Mouse (Mus musculus): Measurements from ENCODE around the gene Atg9a. TPM values are rescaled to one million over a fixed set of nuclear protein-coding genes. Genes with fewer than 3 reads are reported as not detected.

The Atg9a gene
- polyA plus RNA-seq, 1 experiment from 2014 or later: 26.0 TPM

DNA sequence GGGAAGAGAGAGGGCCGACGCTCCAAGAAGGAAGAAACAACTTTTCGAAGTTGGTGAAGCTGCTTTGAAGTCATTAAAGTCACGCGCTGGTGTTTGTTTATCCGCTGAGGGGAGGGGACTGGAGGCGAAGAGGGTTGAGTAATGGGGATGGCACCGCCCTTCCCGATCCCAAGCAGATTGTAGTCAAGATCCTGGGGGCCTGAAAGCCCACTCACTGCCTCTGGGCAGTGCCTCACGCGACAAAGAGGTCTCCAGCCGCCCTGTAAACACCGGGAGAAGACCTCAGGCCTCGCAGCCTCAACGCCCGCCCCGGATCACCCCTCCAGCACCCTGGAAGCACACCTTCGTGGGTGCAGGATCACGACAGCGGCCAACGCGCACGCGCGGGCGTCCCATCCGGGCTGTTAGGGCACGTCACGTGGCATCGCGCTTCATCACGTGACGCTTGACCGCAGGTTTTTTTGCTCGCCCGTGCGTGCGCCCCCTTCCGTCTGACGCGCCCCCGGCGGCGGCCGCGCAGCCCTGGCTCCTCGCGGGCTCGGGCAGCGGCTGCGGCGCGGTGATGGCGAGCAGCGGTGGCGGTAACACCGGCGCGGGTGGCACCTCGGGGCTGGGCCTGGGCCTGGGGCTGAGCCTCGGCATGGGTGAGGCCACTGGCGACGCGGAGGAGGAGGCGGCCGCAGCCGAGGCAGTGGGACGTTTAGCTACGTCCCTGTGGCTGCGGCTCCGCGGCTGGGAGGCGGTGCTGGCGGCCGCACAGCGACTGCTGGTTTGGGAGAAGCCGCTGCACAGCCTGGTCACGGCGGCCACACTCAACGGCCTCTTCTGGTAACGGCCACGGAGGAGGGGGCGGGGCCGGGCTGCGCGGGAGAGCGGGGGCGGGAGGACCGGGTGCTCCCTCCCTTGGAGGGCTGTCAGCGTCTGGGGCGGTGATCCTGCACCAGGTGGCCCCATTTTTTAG, 49.4 kb downstream of the Atg9a start, which contains the start of the genes Cnppd1 and Retreg2:
Cnppd1 (minus strand) TSS at position 411 of the 961 bp plus-strand sequence.
Retreg2 (plus strand) TSS at position 478 of the 961 bp plus-strand sequence.
- Histone ChIP-seq H3K36me3 (ENCODE audit: control insufficient read depth, insufficient read depth, low read length) (peaks cover 52% of the 10 kb centered on the region), H3K9ac (ENCODE audit: low read depth, low read length) (peak within 1 kb of the TSS; percentile 92), H3K27me3 (ENCODE audit: control insufficient read depth, insufficient read depth, low read length) (no peaks in the 10 kb centered on the region), H3K4me3 (ENCODE audit: low read length) (peak within 1 kb of the TSS; percentile 84), H3K9me3 (ENCODE audit: control insufficient read depth, low read length) (no peaks in the 10 kb centered on the region), H3K27ac (ENCODE audit: low read depth, low read length) (peak within 1 kb of the TSS; percentile 95), H3K4me2 (replicated peaks; ENCODE audit: low read depth, low read length) (peak within 1 kb of the TSS; percentile 93), H3K4me1 (ENCODE audit: control insufficient read depth, insufficient read depth, low read length) (peaks cover 15% of the 10 kb centered on the region)
- ATAC-seq (ENCODE audit: low FRiP score, low TSS enrichment): peak; percentile 87
- under 1% methylated on average over 90 of the region's 91 CpGs for WGBS

DNA sequence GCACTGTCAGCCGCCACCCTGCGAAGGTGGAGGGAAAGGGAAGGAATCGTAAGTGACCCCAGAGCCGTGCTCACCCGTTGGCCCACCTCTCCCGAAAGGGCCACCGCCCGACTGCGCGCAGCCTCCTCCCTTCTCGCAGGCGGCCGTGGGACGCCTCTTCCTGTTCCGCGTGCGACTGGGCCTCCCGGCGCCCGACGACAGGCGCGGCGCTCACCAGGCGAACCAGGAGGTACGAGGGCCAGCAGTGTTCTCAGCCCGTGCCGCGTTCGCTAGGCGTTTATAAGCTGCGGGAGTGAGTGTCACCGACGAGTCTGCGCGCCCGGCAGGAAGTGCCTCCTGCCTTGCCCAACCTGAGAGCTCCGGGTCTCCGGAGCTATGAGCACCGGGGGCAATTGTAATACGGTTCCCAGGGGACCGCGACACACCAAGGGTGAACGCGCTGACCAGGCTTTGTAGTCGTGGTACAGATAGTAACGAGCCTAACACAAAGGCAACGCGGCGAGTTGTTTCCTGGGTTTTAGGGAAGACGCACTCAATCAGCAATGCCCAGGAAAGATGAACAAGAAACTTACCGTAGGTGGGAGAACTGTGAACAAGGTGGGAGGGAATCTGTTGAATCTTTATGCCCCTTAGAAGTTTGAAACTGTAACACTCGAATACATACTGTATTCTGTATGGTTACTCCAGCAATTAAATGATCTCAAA, 50.4 kb downstream of the Atg9a start:
- Histone ChIP-seq H3K9me3 (ENCODE audit: control insufficient read depth, low read length) (no peaks in the 10 kb centered on the region), H3K36me3 (ENCODE audit: control insufficient read depth, insufficient read depth, low read length) (peaks cover 52% of the 10 kb centered on the region), H3K4me2 (replicated peaks; ENCODE audit: low read depth, low read length) (peak overlapping the region; percentile 93), H3K27ac (ENCODE audit: low read depth, low read length) (peak overlapping the region; percentile 95; the same call in 1 of the 2 replicates), H3K4me3 (ENCODE audit: low read length) (peak overlapping the region; percentile 84), H3K9ac (ENCODE audit: low read depth, low read length) (peak overlapping the region; percentile 92), H3K27me3 (ENCODE audit: control insufficient read depth, insufficient read depth, low read length) (no peaks in the 10 kb centered on the region), H3K4me1 (ENCODE audit: control insufficient read depth, insufficient read depth, low read length) (peaks cover 15% of the 10 kb centered on the region)
- WGBS: under 1% methylated on average over 53 of the region's 53 CpGs
- peak; percentile 13 for ATAC-seq (ENCODE audit: low FRiP score, low TSS enrichment)

GRCm38 (mm10) chr1:75140601-75141190, 51.3 kb downstream of the Atg9a start:
- no peak for ATAC-seq (ENCODE audit: low FRiP score, low TSS enrichment)
- H3K36me3 ChIP-seq (ENCODE audit: control insufficient read depth, insufficient read depth, low read length): peaks cover 51% of the 10 kb centered on the region
- peak overlapping the region; percentile 95; the same call in 1 of the 2 replicates for H3K27ac ChIP-seq (ENCODE audit: low read depth, low read length)
- peak overlapping the region; percentile 92 for H3K9ac ChIP-seq (ENCODE audit: low read depth, low read length)
- WGBS: 55% methylated on average over 4 of the region's 4 CpGs
- H3K4me2 ChIP-seq (replicated peaks; ENCODE audit: low read depth, low read length): peak overlapping the region; percentile 93
- peak overlapping the region; percentile 84 for H3K4me3 ChIP-seq (ENCODE audit: low read length)
- no peaks in the 10 kb centered on the region for H3K27me3 ChIP-seq (ENCODE audit: control insufficient read depth, insufficient read depth, low read length)
- H3K4me1 ChIP-seq (ENCODE audit: control insufficient read depth, insufficient read depth, low read length): peaks cover 15% of the 10 kb centered on the region
- H3K9me3 ChIP-seq (ENCODE audit: control insufficient read depth, low read length): no peaks in the 10 kb centered on the region

GRCm38 (mm10) chr1:75138448-75138847, 53.5 kb downstream of the Atg9a start:
- H3K9me3 ChIP-seq (ENCODE audit: control insufficient read depth, low read length): no peaks in the 10 kb centered on the region
- H3K27me3 ChIP-seq (ENCODE audit: control insufficient read depth, insufficient read depth, low read length): no peaks in the 10 kb centered on the region
- WGBS: 91% methylated on average over 2 of the region's 2 CpGs
- H3K9ac ChIP-seq (ENCODE audit: low read depth, low read length): no peak overlapping the region
- H3K4me2 ChIP-seq (replicated peaks; ENCODE audit: low read depth, low read length): no peak overlapping the region
- ATAC-seq (ENCODE audit: low FRiP score, low TSS enrichment): no peak
- H3K27ac ChIP-seq (ENCODE audit: low read depth, low read length): no peak overlapping the region
- peaks cover 8% of the 10 kb centered on the region; the same call in 1 of the 2 replicates for H3K4me1 ChIP-seq (ENCODE audit: control insufficient read depth, insufficient read depth, low read length)
- H3K36me3 ChIP-seq (ENCODE audit: control insufficient read depth, insufficient read depth, low read length): peaks cover 37% of the 10 kb centered on the region
- H3K4me3 ChIP-seq (ENCODE audit: low read length): no peak overlapping the region

DNA sequence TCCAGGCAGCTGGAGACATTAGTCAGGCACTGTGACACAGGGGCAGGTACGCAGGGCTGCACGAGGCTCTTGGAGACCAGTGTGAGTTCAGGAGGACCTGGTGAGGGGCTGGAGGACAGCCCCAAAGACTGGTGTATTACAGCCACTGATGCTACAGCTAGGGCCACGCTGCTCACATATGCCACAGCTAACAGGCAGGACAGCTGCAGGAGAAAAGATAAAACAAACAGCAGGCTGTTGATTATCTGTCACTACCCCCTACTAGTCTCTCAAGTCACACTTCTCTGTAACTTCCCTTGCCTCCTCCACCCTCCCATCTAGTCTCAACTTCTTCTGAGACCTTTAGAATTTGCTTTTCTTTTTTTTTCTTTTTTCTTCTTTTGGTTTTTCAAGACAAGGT, 55.3 kb downstream of the Atg9a start:
- H3K36me3 ChIP-seq (ENCODE audit: control insufficient read depth, insufficient read depth, low read length): peaks cover 37% of the 10 kb centered on the region
- peaks cover 5% of the 10 kb centered on the region; the same call in 1 of the 2 replicates for H3K4me1 ChIP-seq (ENCODE audit: control insufficient read depth, insufficient read depth, low read length)
- H3K4me2 ChIP-seq (replicated peaks; ENCODE audit: low read depth, low read length): no peak overlapping the region
- no peaks in the 10 kb centered on the region for H3K9me3 ChIP-seq (ENCODE audit: control insufficient read depth, low read length)
- no peak overlapping the region for H3K9ac ChIP-seq (ENCODE audit: low read depth, low read length)
- ATAC-seq (ENCODE audit: low FRiP score, low TSS enrichment): no peak
- no peaks in the 10 kb centered on the region for H3K27me3 ChIP-seq (ENCODE audit: control insufficient read depth, insufficient read depth, low read length)
- WGBS: 61% methylated on average over 3 of the region's 3 CpGs
- H3K4me3 ChIP-seq (ENCODE audit: low read length): no peak overlapping the region
- H3K27ac ChIP-seq (ENCODE audit: low read depth, low read length): no peak overlapping the region

DNA sequence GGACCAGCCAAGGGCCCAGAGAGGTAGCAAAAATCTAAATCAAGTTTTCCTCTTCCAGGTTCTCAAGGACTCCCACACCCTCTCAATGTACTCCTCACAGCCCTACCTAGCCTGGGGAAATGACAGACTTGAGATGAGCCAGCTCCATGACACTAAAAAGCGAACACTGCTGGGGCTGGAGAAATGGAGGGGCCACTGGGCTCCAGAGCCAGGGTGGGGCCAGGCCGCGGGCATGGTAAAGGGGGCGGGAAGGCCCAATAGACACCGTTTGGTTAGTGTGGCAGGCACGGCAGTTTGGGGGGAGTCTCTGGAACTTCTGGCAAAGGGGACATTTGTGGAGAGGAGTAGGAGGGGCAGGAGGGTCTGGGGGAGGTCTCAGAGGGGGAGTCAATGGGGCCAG, 55.7 kb downstream of the Atg9a start:
- ATAC-seq (ENCODE audit: low FRiP score, low TSS enrichment): no peak
- no peak overlapping the region for H3K27ac ChIP-seq (ENCODE audit: low read depth, low read length)
- H3K9me3 ChIP-seq (ENCODE audit: control insufficient read depth, low read length): no peaks in the 10 kb centered on the region
- no peaks in the 10 kb centered on the region for H3K27me3 ChIP-seq (ENCODE audit: control insufficient read depth, insufficient read depth, low read length)
- 79% methylated on average over 6 of the region's 6 CpGs for WGBS
- H3K4me3 ChIP-seq (ENCODE audit: low read length): no peak overlapping the region
- peaks cover 5% of the 10 kb centered on the region; the same call in 1 of the 2 replicates for H3K4me1 ChIP-seq (ENCODE audit: control insufficient read depth, insufficient read depth, low read length)
- no peak overlapping the region for H3K4me2 ChIP-seq (replicated peaks; ENCODE audit: low read depth, low read length)
- H3K36me3 ChIP-seq (ENCODE audit: control insufficient read depth, insufficient read depth, low read length): peaks cover 37% of the 10 kb centered on the region
- no peak overlapping the region for H3K9ac ChIP-seq (ENCODE audit: low read depth, low read length)

GRCm38 (mm10) chr1:75133421-75134207, 58.4 kb downstream of the Atg9a start, which contains the start of gene Slc23a3:
Slc23a3 (minus strand) TSS chr1:75133890.
- ATAC-seq (ENCODE audit: low FRiP score, low TSS enrichment): peak; percentile 21; the same call in 1 of the 2 replicates
- H3K36me3 ChIP-seq (ENCODE audit: control insufficient read depth, insufficient read depth, low read length): peaks cover 26% of the 10 kb centered on the region
- no peaks in the 10 kb centered on the region for H3K27me3 ChIP-seq (ENCODE audit: control insufficient read depth, insufficient read depth, low read length)
- no peak within 1 kb of the TSS for H3K9ac ChIP-seq (ENCODE audit: low read depth, low read length)
- H3K4me3 ChIP-seq (ENCODE audit: low read length): no peak within 1 kb of the TSS
- H3K9me3 ChIP-seq (ENCODE audit: control insufficient read depth, low read length): no peaks in the 10 kb centered on the region
- H3K27ac ChIP-seq (ENCODE audit: low read depth, low read length): no peak within 1 kb of the TSS
- no peak within 1 kb of the TSS for H3K4me2 ChIP-seq (replicated peaks; ENCODE audit: low read depth, low read length)
- 59% methylated on average over 12 of the region's 12 CpGs for WGBS
- no peaks in the 10 kb centered on the region for H3K4me1 ChIP-seq (ENCODE audit: control insufficient read depth, insufficient read depth, low read length)
